Mouse (Mus musculus) layer of hippocampus, adult 18-20 months (tissue): Measurements from ENCODE around the gene Rtca. TPM values are rescaled to one million over a fixed set of nuclear protein-coding genes. Genes with fewer than 3 reads are reported as not detected.

Source experiments
- DNase-seq, 2 experiments: peaks; one replicate each; pipeline ENCODE4 v3.0.0; 2022; ENCODE audit warnings: low spot score in 2 of 2
- long read RNA-seq: library from polyadenylated mRNA; stranded (forward); transcript quantifications from one replicate; pipeline ENCODE4 v2.0.0, GENCODE M21; 2021
- total RNA-seq, 2 experiments: library from RNA; stranded (reverse); gene quantifications; 2 replicates each; pipeline ENCODE4 v1.2.3; 2021

Gene Rtca
- total RNA-seq = 10 to 100 TPM; 51.5 to 59.4 TPM
- long read RNA-seq, transcript Rtca-201 (11 exons, 1,594 nt) = major isoform, 33 of 46 reads
- long read RNA-seq, partial matches to known transcripts = 4 of 46 reads
- long read RNA-seq, other reads (novel, unspliced or antisense) = 9 of 46 reads

DNA sequence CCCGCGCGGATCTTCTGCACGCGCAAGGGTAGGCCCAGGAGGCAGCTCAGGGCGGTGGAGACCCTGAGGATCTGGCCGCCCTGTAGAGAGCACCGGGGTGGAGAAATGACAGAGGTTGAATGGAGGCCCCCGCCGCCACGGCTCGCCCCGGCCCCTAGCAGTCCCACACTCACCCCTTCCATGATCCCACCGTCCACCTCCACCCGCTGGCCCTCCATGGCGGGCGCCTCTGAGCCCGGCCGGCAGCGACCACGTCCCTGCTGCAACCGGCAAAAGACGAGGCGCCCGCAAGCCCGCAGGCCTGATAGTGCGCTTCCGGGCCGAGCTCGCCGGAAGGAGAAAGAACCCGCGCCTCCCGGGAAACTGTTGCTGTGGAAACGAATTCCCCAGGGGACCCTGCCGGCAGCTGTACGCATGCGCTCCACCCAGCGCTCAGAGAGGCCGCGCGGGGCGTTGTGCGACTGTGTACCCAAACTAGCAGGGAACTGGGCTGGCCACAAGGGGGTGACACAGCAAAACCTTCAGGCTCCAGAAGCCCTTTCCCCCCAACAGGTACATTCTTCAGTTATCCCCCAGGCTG lies at the start of gene Rtca:
Rtca (minus strand) TSS at position 437 of the 580 bp plus-strand sequence.
- peak; percentile 97 to 98 for DNase-seq

DNA sequence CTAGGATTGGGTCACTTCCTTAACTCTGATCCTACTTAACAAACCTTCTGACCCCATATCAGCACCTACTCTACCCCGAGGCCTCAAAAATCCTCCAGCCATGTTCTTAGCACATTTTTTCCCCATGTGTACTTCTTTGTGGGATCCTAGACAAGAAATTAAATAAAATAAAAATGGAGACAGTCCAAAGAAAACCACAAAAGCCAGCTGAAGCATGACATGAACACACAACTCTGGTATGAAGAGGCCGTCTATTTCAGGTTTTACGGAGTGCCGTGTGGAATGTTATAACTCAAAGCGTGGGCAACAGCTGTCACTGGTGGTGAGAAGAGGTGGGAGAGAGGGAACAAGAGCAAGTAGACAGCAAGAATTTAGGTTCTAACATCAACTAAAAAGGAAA lies 43.4 kb upstream of the Rtca start:
- DNase-seq = no peak

DNA sequence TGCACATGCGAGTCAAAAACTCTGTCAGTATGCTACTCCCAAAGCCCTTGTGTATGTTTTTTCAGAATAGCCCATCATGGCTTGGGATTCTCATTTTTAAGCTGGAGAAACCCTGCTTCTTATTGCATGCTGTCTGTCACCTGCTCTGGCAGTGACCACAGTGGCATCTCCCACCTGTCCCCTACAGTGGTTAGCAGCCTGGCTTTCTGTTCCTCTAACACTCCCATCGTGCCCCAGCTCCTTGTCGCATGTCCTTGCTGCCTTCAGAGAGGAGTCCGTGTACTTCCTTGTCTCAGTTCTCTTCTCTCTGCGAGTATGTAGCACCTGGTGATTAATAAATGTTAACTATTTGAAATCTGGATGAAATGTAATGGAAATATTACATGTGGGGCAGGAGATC lies 39.4 kb upstream of the Rtca start:
- no peak for DNase-seq

DNA sequence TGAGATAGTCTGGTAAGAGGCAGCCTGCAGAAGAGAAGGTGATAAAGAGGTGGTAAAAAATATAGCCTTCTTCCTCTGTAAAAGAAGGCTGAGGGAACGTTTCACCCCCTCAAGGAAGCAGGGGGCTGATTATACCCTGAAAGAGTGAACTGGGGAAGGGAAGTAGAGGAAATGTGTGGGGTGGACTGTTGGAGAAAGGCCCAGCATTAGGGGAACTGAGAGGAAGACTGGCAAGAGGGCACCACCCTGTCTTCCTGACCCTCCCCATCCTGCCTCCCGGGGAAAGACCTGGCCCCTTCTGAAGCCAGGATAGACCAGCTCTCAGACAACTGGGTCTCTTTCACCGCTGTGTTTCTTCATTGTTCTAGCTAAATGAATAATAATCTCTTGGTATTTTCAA lies 34.5 kb upstream of the Rtca start:
- DNase-seq = no peak

DNA sequence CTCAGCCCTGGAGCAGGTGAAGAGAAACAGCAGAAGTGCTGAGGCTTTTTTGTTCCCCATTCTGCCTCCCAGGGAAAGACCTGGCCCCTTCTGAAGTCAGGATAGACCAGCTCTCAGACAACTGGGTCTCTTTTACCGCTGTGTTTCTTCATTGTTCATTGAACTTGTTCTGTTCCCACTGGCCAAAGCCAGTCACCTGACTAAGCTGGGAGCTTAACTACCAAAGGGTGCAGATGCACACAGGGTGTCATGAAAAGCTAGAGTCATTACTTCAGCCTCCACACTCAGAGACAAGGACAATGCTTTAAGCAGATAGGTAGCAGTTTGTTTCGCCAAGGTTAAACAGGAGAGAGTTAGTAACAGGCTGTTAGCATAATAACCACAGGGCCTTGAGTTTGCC lies 34.1 kb upstream of the Rtca start:
- no peak for DNase-seq

DNA sequence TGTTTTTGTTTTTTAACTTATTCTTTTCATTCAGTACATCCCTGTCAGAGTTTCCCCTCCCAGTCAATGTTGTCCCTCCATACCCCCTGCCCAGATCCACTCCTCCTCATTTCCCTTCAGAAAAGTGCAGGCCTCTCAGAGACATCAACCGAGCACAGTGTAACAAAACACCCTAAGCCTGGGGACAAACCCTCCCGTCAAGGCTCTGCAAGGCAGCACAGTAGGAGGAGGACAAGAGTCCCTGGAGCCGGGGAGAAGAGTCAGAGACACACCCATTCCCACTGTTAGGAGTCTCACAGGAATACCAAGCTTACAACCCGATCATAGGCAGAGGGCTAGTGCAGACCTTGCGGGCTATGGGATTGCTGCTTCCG lies 29.2 kb upstream of the Rtca start:
- no peak for DNase-seq

DNA sequence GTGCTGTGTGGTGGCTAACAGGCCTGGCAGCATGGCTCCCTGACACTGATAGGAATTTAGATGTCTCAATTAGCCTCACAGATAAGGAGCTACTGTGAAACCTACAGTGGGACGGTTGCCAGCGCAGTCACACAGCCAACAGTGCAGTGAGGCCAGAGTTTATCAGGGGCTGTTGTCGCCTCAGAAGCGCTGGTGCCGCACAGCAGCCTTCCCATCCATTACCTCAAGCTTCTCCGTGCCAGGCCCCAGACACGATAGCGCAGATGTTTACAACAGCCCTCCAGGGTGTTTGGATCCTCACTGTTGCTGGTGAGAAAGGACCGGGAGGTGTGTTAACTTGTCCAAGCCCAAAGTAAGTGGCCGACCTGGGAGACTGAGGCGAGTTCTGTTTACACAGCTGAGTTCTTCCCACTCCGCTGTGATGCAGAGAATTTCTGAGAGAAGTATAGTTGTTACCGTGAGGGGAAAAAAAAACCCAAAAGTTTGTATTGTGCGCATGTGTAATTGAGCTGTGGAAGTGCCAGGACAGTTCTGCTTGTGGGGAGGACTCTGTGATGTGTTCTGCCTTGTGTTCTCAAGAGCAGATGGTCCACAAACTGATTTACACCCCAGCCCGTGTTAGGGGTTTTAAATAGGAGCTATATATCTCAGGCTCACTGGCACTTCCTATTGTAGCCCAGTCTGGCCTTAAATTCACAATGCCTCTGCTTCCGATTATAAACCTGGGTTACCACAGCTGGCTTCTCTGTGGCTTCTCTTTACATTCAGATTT lies 28.6 kb upstream of the Rtca start:
- DNase-seq = peak; percentile 9 to 72

DNA sequence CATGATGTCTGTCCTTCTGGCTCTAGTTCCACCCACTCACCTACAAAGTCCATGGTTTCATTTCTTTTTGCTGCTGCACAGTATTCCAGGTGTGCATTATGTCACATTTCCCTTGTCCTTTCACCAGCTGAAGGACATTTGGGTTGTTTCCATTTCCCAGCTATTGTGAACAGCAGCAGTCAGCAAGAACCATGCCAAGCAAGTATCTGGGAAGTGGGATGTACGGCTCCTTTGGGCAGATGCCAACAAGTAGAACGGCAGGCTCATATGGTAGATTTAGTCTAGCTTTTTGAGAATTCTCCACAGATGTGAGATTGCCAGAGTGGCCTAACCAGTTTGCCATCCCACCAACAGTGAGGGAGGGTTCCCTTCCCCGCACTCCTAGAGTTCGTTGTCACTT lies 22.8 kb upstream of the Rtca start:
- peak in 1 of 2 experiments; percentile 60 for DNase-seq

DNA sequence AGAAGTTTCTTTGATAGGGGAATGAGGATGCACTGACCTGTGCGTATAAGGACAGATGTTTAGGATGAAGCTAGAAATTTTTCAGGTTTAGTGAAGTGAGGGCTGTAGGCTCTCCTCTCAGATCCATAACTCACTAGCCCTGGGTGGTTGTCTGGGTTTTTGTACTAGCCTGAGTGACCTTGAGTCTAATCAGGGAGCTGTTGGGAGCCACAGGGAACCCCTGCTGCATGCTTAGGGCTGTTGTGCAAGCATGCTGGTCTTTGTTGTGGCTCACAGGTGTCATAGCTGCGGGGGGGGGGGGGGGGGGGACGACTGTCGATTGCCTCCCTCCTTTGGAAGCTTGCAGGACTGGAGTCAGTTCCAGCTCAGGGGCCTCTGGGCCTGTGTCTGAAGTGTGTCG lies 21.7 kb upstream of the Rtca start:
- DNase-seq = no peak

DNA sequence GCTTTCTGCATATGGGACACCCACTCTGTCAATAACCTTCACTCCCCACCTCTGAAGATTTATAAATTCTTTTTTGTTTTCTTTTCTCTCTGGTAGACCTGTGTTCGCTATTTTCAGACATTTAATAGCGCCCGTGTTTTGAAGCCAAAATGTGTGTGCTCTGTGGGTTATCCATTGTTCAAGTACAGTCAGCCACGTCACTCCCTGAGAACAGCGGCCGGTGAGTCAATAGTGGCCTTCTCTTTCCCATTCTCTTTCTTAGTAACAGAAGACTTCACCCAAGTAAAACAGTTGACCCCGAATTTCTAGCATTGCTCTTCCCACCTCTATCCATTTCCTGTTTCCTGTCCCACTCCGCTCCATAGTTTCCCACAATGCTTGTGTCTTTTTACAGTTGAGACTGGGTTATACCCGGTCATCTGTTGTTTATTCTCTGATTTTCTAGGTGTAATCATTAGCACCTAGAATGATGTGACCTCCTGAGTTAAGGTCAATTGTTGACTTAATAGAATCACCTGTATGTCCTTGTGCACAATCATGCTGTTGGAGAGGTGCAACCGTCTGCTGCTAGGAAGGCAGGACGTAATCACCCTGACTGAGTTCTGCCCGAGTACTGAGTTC lies 12.2 kb upstream of the Rtca start:
- DNase-seq = no peak

DNA sequence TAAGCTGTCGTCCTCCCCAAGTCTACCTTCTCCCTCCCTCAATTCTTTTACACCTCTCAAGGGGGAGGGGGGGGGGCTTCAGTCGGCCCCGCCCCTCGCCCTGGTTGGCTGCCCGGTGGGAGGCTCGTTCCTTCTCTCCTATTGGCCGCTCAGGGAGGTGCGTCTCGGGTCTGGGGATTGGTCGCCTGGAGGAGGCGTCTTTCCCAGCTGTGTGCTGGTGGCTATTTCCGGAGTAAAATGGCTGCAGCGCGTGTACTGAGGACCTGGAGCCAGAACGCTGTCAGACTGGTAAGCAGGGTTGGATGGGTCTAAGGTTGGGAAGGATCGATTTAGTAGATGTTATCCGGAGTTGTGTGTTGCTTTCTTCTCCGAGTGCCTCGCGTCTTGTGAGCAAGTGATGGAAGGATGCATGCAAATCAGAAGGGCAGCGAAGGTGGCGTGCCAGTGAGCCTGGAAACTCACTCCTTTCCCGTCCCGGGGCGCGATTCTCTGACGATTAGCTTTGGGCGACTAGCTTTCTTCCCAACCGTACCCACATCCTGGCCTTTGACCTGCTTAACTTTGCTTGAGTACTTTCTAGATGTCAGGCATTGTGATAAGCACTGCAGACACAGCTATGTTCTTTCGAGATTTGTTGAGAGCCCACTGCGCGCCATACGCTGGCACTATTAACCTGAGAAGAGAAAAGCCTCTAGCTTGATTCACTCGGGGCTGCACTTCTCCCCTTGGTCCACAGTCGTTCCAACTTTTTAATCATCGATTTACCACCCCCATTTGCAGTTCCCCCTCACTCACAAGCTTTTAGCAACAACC lies 5.1 kb upstream of the Rtca start, which contains the start of gene Dbt:
Dbt (plus strand) TSS at position 167 of the 813 bp plus-strand sequence.
- peak; percentile 83 to 88 for DNase-seq

DNA sequence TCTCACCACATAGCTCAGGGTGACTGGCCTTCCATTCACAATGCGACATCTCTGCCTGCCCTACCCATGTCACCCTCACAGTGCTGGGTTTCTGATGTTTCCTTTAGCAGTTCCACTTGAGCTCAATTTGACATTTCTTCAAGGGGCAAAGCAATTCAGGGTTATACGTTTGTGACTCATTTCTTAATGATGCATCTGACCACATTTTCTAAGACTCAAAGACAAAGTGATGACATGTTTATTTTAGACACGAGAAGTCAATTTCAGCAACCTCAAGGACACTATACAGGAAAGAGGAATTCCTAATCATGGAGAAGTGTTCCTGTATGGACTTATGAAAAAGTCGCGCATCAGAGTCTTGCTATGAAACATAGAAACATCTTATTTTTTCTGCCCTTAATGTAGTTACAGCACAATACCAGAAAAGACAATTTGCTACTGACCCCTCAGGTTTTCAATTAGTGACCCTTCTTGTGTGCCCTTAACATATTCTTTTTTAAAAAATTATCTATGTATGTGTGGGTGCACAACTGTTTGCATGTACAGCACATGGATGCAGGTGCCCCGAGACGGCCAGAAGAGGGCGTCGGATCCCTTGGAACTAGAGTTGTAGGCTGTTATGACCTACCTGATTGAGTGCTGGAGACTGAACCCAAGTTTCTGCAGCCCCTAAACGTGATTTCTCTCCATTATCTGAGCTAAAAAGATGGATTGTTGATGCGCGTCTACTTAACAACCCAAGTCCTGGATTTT lies 4.3 kb upstream of the Rtca start:
- DNase-seq = peak in 1 of 2 experiments; percentile 30

DNA sequence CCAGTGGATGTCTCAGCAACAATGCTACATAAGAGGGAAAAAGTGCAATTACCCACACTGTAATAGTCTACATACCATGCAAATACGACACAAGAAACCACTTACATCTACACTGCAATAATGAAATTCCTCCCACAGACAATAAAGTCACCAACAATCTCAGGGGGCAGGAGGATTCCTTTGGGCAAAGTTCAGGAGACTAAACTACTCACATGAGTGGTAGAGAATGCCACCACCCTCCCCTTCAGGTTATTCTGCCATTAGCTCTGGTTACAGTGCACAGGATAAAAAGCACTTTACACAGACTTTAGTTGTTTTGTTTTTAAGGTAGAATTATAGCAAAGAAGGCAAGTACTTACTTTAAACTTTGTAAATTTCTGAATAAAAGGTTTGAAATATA lies 12.3 kb downstream of the Rtca start:
- DNase-seq = no peak

DNA sequence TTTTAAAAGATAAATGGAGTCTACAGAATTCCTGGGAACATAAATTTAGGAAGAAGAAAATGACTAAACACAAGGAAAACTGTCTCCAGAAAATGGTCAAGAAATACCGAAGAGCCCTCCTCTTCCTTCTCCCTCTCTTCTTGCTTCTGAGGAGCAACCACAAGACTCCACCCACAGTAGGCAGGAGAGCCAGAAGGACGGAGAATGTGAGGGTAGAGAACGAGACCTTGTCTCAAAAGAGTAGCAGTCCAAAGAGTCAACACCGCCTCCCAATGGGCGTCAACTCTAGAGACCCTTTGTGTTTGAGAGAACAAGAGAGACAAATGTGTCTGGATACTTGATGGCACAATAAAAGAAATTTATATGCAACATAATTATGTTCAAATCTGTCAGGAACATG lies 14.3 kb downstream of the Rtca start:
- DNase-seq = no peak

DNA sequence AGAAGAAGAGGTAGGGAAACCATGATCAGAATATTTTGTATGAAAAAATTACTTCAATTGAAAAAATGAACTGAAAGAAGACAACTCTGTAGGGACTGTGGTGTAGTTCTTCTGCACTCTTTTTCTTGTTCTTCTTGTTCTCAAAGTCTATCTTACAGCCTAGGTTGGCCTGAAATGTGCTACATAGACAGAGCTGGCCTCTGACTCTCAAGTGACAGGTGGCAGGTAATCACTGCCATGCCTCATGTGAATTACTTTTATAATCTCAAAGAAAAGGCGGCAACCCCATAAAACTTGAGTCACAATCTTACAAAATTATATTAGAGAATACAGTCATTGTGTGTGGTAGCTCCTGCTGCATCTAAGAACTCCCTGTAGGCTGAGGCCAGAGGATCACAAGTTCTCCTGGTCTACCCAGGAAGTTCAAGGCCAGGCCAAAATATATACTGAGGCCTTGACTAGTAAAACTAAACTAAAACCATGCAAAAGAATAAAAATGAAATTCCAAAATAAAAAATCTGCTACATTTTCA lies 16.0 kb downstream of the Rtca start:
- DNase-seq = no peak

DNA sequence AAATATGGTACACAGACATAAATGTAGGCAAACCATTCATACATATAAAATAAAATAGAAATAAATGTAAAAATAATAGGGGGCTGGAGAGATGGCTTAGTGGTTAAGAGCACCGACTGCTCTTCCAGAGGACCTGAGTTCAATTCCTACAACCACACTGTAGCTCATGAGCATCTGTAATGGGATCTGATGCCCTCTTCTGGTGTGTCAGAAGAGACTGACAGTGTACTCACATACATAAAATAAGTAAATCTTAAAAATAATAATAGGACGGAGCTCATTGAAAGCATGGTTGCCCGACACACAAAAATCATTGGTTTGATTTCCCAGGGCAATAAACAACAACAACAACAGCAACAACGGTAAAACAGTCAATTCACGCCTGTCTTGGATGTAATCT lies 17.1 kb downstream of the Rtca start:
- no peak for DNase-seq

DNA sequence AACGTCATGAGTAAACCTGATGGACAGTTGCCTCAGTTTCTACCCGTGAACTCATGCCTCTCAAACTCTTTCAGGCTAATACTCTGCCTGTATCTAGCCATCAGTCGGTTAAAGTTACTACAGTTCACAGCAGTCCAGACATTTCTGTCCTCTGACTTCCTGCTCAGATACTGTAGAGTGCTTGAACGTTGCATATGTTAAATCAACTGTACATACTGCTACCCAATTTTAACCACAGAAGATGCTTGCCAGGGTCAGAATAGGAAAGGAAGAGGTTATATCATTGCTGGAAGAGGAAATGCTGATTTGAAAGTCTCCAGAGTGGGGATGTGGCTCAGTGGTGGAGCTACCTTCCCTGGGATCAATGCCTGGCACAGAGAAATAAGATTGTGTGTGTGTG lies 24.7 kb downstream of the Rtca start:
- no peak for DNase-seq

DNA sequence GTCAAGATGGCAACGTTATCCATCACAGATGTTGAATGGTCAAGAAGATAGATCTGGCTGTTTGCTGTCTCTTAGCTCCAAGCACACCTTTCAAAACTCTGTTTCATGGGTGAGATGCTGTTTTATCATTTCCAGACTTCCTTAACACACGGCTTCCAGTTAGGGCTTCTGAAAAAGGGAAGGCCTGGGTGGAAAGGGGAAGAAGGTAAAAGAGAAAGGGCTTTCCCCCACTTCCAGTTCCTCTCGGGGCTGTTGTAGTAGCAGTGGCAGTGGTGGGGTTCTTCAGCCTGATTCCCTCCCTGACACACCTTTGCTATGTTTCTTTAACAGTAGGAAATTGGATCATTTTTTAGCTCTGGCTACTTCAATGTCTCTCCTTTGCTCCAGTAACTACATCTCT lies 25.3 kb downstream of the Rtca start:
- no peak for DNase-seq

DNA sequence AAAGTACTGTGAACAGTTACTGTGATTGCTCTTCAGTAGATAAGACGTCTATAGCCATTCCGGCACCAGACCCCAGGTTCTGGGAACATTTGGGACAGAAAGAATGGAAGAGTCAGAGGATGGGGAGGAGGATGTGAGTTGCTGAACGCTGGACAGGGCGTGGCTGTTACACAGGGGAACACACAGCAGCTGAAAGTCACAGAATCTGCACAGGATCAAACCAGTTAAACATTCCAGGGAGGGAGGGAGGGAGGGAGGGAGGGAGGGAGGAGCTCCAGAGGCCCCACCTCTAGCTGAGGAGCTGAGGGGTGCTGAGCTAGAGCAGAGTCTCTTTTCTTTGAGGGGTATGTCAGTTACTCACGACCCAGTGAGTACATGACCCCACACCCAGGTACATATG lies 27.1 kb downstream of the Rtca start:
- no peak for DNase-seq

DNA sequence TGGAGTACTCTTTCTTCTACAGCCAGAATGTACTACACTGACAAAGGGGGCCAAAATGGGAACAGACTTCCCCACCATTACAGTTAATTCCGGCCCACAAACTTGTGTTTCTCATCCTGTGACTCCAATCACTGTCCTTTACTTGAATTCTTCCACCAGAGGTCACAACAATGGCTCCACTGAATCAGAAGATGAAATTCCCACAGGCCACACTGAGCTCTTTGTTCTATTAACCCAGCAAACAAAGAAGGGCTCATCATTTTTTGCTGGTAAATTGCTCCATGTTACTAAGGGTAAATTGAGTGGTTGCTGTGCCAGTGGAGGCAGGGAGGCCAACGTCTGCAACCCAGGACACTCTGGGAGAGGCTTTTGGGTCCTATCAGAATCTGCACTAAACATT lies 27.9 kb downstream of the Rtca start:
- DNase-seq = no peak

DNA sequence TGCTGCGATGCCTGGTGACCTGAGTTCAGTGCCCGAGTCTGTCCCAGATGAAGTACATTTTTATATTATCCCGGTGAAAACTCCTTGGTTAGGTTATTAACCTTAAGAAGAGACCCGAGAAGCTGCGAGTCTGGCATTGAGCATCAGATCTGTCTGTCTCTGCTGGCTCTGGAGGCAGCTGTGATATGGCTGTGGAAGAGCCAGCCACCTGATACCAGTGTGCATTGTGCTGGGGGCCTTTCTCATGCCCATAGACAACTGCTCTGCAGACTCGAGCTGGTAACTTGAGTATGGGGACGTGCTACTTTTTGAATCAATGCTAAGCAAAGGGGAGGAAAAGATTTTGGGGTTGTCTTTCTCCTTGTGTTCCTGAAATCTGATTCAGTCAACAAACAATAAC lies 30.7 kb downstream of the Rtca start:
- no peak for DNase-seq
